In genomic region chr2:179163116-179163515, GRCm38 (mm10) we compare ENCODE assay signal across 24 mouse cellular contexts.
DNase-seq lines count a peak whose midpoint lies in the region; ATAC-seq lines count a peak whose summit lies in the region.
"Had no signal": no experiment of that assay in that cellular context is flagged by ENCODE, and none has a peak within 500 bp of the region (broad histone marks: within the 10 kb centered on the region; RNA-seq: fewer than 3 reads in every experiment).

No protein-coding gene starts in this region.

- H3K9ac ChIP-seq in forebrain, embryonic 11.5 days (ENCODE audit: low read length): no peak overlapping the region
- H3K9ac ChIP-seq in forebrain, embryonic 16.5 days (replicated peaks; ENCODE audit: low read depth, low read length): no peak overlapping the region
- H3K9ac ChIP-seq: embryonic facial prominence, embryonic 12.5 days; forebrain, embryonic 12.5 days; forebrain, postnatal 0 days had no signal

- no peak overlapping the region for H3K27ac ChIP-seq in forebrain, embryonic 11.5 days (ENCODE audit: low read depth, low read length)
- H3K27ac ChIP-seq in forebrain, embryonic 16.5 days (ENCODE audit: low read length): no peak overlapping the region
- no peak overlapping the region for H3K27ac ChIP-seq in heart, embryonic 10.5 days
- H3K27ac ChIP-seq: embryonic facial prominence, embryonic 10.5 days; embryonic facial prominence, embryonic 12.5 days; forebrain, embryonic 12.5 days had no signal

- DNase-seq in forebrain, embryonic 11.5 days (ENCODE audit: low spot score): peak; percentile 13
- DNase-seq in heart, embryonic 10.5 days (ENCODE audit: low spot score): peak; percentile 62
- DNase-seq in heart, adult 8-10 months (ENCODE audit: low spot score): no peak
- peak; percentile 7 for DNase-seq in testis, postnatal 10 days (ENCODE audit: low spot score)
- no peak for DNase-seq in testis, postnatal 14 days (ENCODE audit: low spot score)
- DNase-seq: adrenal gland, adult 8-10 months; adrenal gland, postnatal 14 days; adrenal gland, postnatal 36 days; B cell, adult 2 months; cerebellum, adult 11-12 months; cerebellum, adult 2 months; cerebellum, adult 9-10 months; cerebellum, postnatal 25 days; forebrain, postnatal 0 days had no signal

- H3K4me1 ChIP-seq in forebrain, embryonic 11.5 days (replicated peaks; ENCODE audit: control insufficient read depth, insufficient read depth, low read length): no peaks in the 10 kb centered on the region
- peaks cover under 1% of the 10 kb centered on the region; the same call in 1 of the 2 replicates for H3K4me1 ChIP-seq in forebrain, embryonic 16.5 days (replicated peaks; ENCODE audit: control insufficient read depth, insufficient read depth, low read length)
- no peaks in the 10 kb centered on the region for H3K4me1 ChIP-seq in heart, embryonic 10.5 days
- H3K4me1 ChIP-seq: embryonic facial prominence, embryonic 10.5 days; embryonic facial prominence, embryonic 12.5 days had no signal

- H3K36me3 ChIP-seq in forebrain, embryonic 11.5 days (ENCODE audit: control insufficient read depth, insufficient read depth, low read length): no peaks in the 10 kb centered on the region
- no peaks in the 10 kb centered on the region for H3K36me3 ChIP-seq in forebrain, embryonic 16.5 days (ENCODE audit: control insufficient read depth, insufficient read depth)
- H3K36me3 ChIP-seq in heart, embryonic 10.5 days: no peaks in the 10 kb centered on the region
- H3K36me3 ChIP-seq: embryonic facial prominence, embryonic 10.5 days; embryonic facial prominence, embryonic 12.5 days; forebrain, embryonic 12.5 days; G1E had no signal

- no peak for ATAC-seq in forebrain, embryonic 11.5 days (replicated peaks; ENCODE audit: low FRiP score)
- no peak for ATAC-seq in forebrain, embryonic 16.5 days
- ATAC-seq: activated CD4-positive, CD25-positive, alpha-beta regulatory T cell, adult 4 months; CD4-positive, CD25-positive, alpha-beta regulatory T cell, adult 4 months; forebrain, embryonic 14.5 days; forebrain, postnatal 0 days; Patski had no signal

- no peak overlapping the region for H3K4me2 ChIP-seq in forebrain, embryonic 11.5 days (ENCODE audit: low read depth, low read length, severe bottlenecking)
- H3K4me2 ChIP-seq in forebrain, embryonic 16.5 days (ENCODE audit: low read length): no peak overlapping the region
- H3K4me2 ChIP-seq: embryonic facial prominence, embryonic 12.5 days; forebrain, embryonic 12.5 days had no signal

- no peaks in the 10 kb centered on the region for H3K9me3 ChIP-seq in forebrain, embryonic 11.5 days (ENCODE audit: control insufficient read depth, low read length)
- H3K9me3 ChIP-seq in forebrain, embryonic 16.5 days (ENCODE audit: control insufficient read depth, low read length): no peaks in the 10 kb centered on the region
- H3K9me3 ChIP-seq in heart, embryonic 10.5 days: no peaks in the 10 kb centered on the region
- H3K9me3 ChIP-seq: embryonic facial prominence, embryonic 10.5 days; forebrain, embryonic 12.5 days had no signal

- 90% methylated on average over 5 of the region's 5 CpGs for WGBS in forebrain, embryonic 11.5 days
- 88% methylated on average over 5 of the region's 5 CpGs for WGBS in forebrain, embryonic 16.5 days
- 81% methylated on average over 5 of the region's 5 CpGs for WGBS in heart, embryonic 10.5 days

- no peak overlapping the region for H3K4me3 ChIP-seq in forebrain, embryonic 11.5 days (ENCODE audit: low read depth, low read length)
- H3K4me3 ChIP-seq in forebrain, embryonic 16.5 days (replicated peaks; ENCODE audit: low read length): no peak overlapping the region
- no peak overlapping the region for H3K4me3 ChIP-seq in heart, embryonic 10.5 days
- H3K4me3 ChIP-seq: embryonic facial prominence, embryonic 10.5 days; embryonic facial prominence, embryonic 12.5 days; forebrain, embryonic 12.5 days had no signal

- no peaks in the 10 kb centered on the region for H3K27me3 ChIP-seq in forebrain, embryonic 11.5 days (ENCODE audit: control insufficient read depth, insufficient read depth, low read length)
- no peaks in the 10 kb centered on the region for H3K27me3 ChIP-seq in forebrain, embryonic 16.5 days (replicated peaks; ENCODE audit: control insufficient read depth, insufficient read depth, low read length)
- H3K27me3 ChIP-seq in heart, embryonic 10.5 days (ENCODE audit: insufficient read depth, poor library complexity, severe bottlenecking): no peaks in the 10 kb centered on the region; the same call in 1 of the 2 replicates
- H3K27me3 ChIP-seq: CH12.LX; embryonic facial prominence, embryonic 12.5 days; forebrain, embryonic 12.5 days; Patski had no signal

Comparison
In these comparisons a context has a peak if more than half of its experiments do, and no peak if none do; other contexts are left out.
1. DNase-seq: peak in forebrain, embryonic 11.5 days (single experiment), heart, embryonic 10.5 days (single experiment) and testis, postnatal 10 days (single experiment); none in heart, adult 8-10 months (single experiment) and testis, postnatal 14 days (single experiment).